Mouse (Mus musculus) liver, adult 2 months (tissue): ENCODE measurements around the gene Tmem98.

ENCODE experiments used
- CTCF ChIP-seq: fragments of 200-500 bp; IDR thresholded peaks from 2 replicates; pipeline ENCODE4 v1.5.1; 2011; ENCODE audit warnings: low read depth, low read length, control low read depth
- POLR2A ChIP-seq: fragments of 200-500 bp; IDR thresholded peaks from 2 replicates; pipeline ENCODE4 v1.6.1; 2011; ENCODE audit warnings: low read length, control low read depth; ENCODE audit not compliant: insufficient read depth; ENCODE audit errors: extremely low read depth

GRCm38 (mm10) chr11:80775535-80775934, 34.4 kb upstream of the Tmem98 start:
- TF ChIP-seq CTCF (no peak), POLR2A (no peak)
